Mouse (Mus musculus) embryonic stem cell, embryonic (primary cell): ENCODE measurements around the gene Pnrc2.

Experiments
- CTCF ChIA-PET, 4 experiments: fragments of 300-600 bp in 2 of 4; fragments of 350-600 bp in 2 of 4; sonication (Branson Sonifier 250); formaldehyde crosslinking; loops; one replicate each; lab custom pipeline; 2022; ENCODE audit warnings: inconsistent platforms in 2 of 4; lab: Charles Lee
- POLR2A ChIA-PET, 4 experiments: fragments of 300-600 bp in 2 of 4; fragments of 350-600 bp in 2 of 4; sonication (Branson Sonifier 250); formaldehyde crosslinking; loops; one replicate each; lab custom pipeline; 2022; ENCODE audit warnings: antibody characterized with exemption in 4 of 4, inconsistent platforms in 1 of 4; lab: Charles Lee

Pnrc2 gene

GRCm38 (mm10) chr4:135870227-135871023 is 3.2 kb downstream of the Pnrc2 start:
- ChIA-PET POLR2A (interaction anchor here (0.6 to 12.5 kb wide), 20 partner anchors 10 to 205 kb away, joined by 3 to 318 read pairs (median 5); partner anchors contain the start of genes Srsf10 (in 3 of the 4), Cnr2 (in 1 of the 4) and Gale (in 1 of the 4)), CTCF (interaction anchor here in 3 of 4 experiments (0.5 to 1.1 kb wide), 3 partner anchors 91 to 184 kb away, joined by 3 to 4 read pairs (median 3); no protein-coding TSS in a partner anchor)

- CTCF ChIA-PET, result interaction anchor here in 1 of 4 experiments (0.6 kb wide), 1 partner anchor 1053 kb away, joined by 4 read pairs; no protein-coding TSS in a partner anchor
- POLR2A ChIA-PET, result interaction anchor here (0.6 to 12.5 kb wide), 20 partner anchors 8 to 1086 kb away, joined by 3 to 318 read pairs (median 4); partner anchors contain the start of genes Srsf10 (in 3 of the 4) and Id3 (in 1 of the 4)
Observed at GRCm38 (mm10) chr4:135868996-135869395, 4.7 kb downstream of the Pnrc2 start.

GRCm38 (mm10) chr4:135857597-135858186 is 16.0 kb downstream of the Pnrc2 start:
- POLR2A ChIA-PET, result interaction anchor here (0.5 to 10.2 kb wide), 17 partner anchors 8 to 737 kb away, joined by 3 to 318 read pairs (median 5); partner anchors contain the start of genes Pnrc2 (in 2 of the 4) and Fuca1 (in 1 of the 4)
- CTCF ChIA-PET, result interaction anchor here in 1 of 4 experiments (1.5 kb wide), 1 partner anchor 54 kb away, joined by 3 read pairs; no protein-coding TSS in a partner anchor

GRCm38 (mm10) chr4:135856223-135857091 is 17.2 kb downstream of the Pnrc2 start:
- POLR2A ChIA-PET, result interaction anchor here (0.6 to 10.2 kb wide), 51 partner anchors 10 to 503 kb away, joined by 3 to 318 read pairs (median 5); partner anchors contain the start of genes Pnrc2 (in 4 of the 4), Gale (in 2 of the 4), Fuca1 (in 1 of the 4) and Pithd1 (in 1 of the 4)
- CTCF ChIA-PET, result interaction anchor here in 1 of 4 experiments (0.7 to 1.5 kb wide), 3 partner anchors 53 to 63 kb away, joined by 3 to 4 read pairs (median 3); no protein-coding TSS in a partner anchor

- POLR2A ChIA-PET, result interaction anchor here (0.6 to 10.2 kb wide), 66 partner anchors 10 to 944 kb away, joined by 3 to 318 read pairs (median 5); partner anchors contain the start of genes Pnrc2 (in 4 of the 4), Gale (in 2 of the 4), Rpl11 (in 2 of the 4) and Fuca1 (in 1 of the 4)
- CTCF ChIA-PET, result interaction anchor here in 1 of 4 experiments (0.6 to 1.0 kb wide), 3 partner anchors 10 to 64 kb away, joined by 3 to 4 read pairs (median 4); no protein-coding TSS in a partner anchor
Observed at GRCm38 (mm10) chr4:135855536-135856222, 18.0 kb downstream of the Pnrc2 start, which contains the start of gene Srsf10. Gene Srsf10, plus strand, starts transcription at chr4:135855747.

- POLR2A ChIA-PET, result interaction anchor here (0.6 to 10.2 kb wide), 54 partner anchors 9 to 416 kb away, joined by 3 to 318 read pairs (median 5); partner anchors contain the start of genes Pnrc2 (in 4 of the 4), Gale (in 2 of the 4), Rpl11 (in 2 of the 4) and Fuca1 (in 1 of the 4)
- CTCF ChIA-PET, result interaction anchor here in 1 of 4 experiments (0.6 to 1.0 kb wide), 2 partner anchors 11 to 65 kb away, joined by 4 read pairs; no protein-coding TSS in a partner anchor
Observed at GRCm38 (mm10) chr4:135855080-135855479, 18.6 kb downstream of the Pnrc2 start.

- POLR2A ChIA-PET, result interaction anchor here (0.6 to 10.2 kb wide), 38 partner anchors 8 to 1619 kb away, joined by 3 to 318 read pairs (median 6); partner anchors contain the start of genes Pnrc2 (in 3 of the 4) and Rpl11 (in 2 of the 4)
- CTCF ChIA-PET, result no interaction called here
Observed at GRCm38 (mm10) chr4:135854630-135855029, 19.0 kb downstream of the Pnrc2 start.

GRCm38 (mm10) chr4:135853987-135854546 is 19.6 kb downstream of the Pnrc2 start:
- CTCF ChIA-PET, result no interaction called here
- POLR2A ChIA-PET, result interaction anchor here (0.6 to 10.2 kb wide), 21 partner anchors 8 to 1618 kb away, joined by 3 to 318 read pairs (median 4); partner anchors contain the start of genes Pnrc2 (in 2 of the 4) and Rpl11 (in 1 of the 4)

- POLR2A ChIA-PET, result interaction anchor here in 3 of 4 experiments (0.5 to 2.3 kb wide), 18 partner anchors 10 to 201 kb away, joined by 3 to 11 read pairs (median 4); partner anchors contain the start of gene Fuca1 (in 1 of the 3)
- CTCF ChIA-PET, result interaction anchor here in 2 of 4 experiments (0.8 to 1.1 kb wide), 2 partner anchors 68 to 143 kb away, joined by 3 to 6 read pairs; partner anchors contain the start of gene Fuca1 (in 1 of the 2)
Observed at GRCm38 (mm10) chr4:135851942-135852341, 21.7 kb downstream of the Pnrc2 start.

- ChIA-PET POLR2A (interaction anchor here in 2 of 4 experiments (0.7 to 2.3 kb wide), 13 partner anchors 10 to 202 kb away, joined by 3 to 11 read pairs (median 4); partner anchors contain the start of gene Fuca1 (in 1 of the 2)), CTCF (interaction anchor here in 3 of 4 experiments (0.6 to 1.3 kb wide), 5 partner anchors 34 to 645 kb away, joined by 3 to 6 read pairs (median 3); no protein-coding TSS in a partner anchor)
Observed at GRCm38 (mm10) chr4:135850411-135851095, 23.1 kb downstream of the Pnrc2 start.

GRCm38 (mm10) chr4:135847581-135847980 is 26.1 kb downstream of the Pnrc2 start:
- ChIA-PET CTCF (interaction anchor here in 1 of 4 experiments (0.7 kb wide), 1 partner anchor 42 kb away, joined by 3 read pairs; no protein-coding TSS in a partner anchor), POLR2A (interaction anchor here in 1 of 4 experiments (1.0 to 3.1 kb wide), 2 partner anchors 8 to 41 kb away, joined by 4 to 15 read pairs; partner anchors contain the start of gene Srsf10)

GRCm38 (mm10) chr4:135844400-135844799 is 29.2 kb downstream of the Pnrc2 start:
- ChIA-PET CTCF (interaction anchor here in 2 of 4 experiments (0.9 to 1.1 kb wide), 2 partner anchors 10 to 76 kb away, joined by 3 read pairs; partner anchors contain the start of gene Fuca1 (in 1 of the 2)), POLR2A (interaction anchor here in 2 of 4 experiments (1.2 to 1.7 kb wide), 5 partner anchors 10 to 20 kb away, joined by 3 to 6 read pairs (median 3); partner anchors contain the start of gene Srsf10 (in 1 of the 2))

- POLR2A ChIA-PET, result interaction anchor here in 3 of 4 experiments (0.6 to 2.7 kb wide), 19 partner anchors 11 to 222 kb away, joined by 3 to 17 read pairs (median 5); partner anchors contain the start of genes Srsf10 (in 2 of the 3) and Rpl11 (in 1 of the 3)
- CTCF ChIA-PET, result interaction anchor here (0.6 to 1.5 kb wide), 8 partner anchors 16 to 428 kb away, joined by 3 to 7 read pairs (median 3); partner anchors contain the start of gene Fuca1 (in 1 of the 4)
Observed at GRCm38 (mm10) chr4:135839293-135840011, 34.2 kb downstream of the Pnrc2 start.

- ChIA-PET POLR2A (interaction anchor here in 3 of 4 experiments (0.6 to 2.7 kb wide), 16 partner anchors 10 to 87 kb away, joined by 3 to 17 read pairs (median 6); partner anchors contain the start of gene Srsf10 (in 2 of the 3)), CTCF (interaction anchor here (0.6 to 1.5 kb wide), 10 partner anchors 11 to 272 kb away, joined by 3 to 9 read pairs (median 3); partner anchors contain the start of gene Fuca1 (in 1 of the 4))
Observed at GRCm38 (mm10) chr4:135838925-135839292, 34.7 kb downstream of the Pnrc2 start.
